Mouse (Mus musculus): ENCODE data around the gene Decr2. TPM values are rescaled to one million over a fixed set of nuclear protein-coding genes. Genes with fewer than 3 reads are reported as not detected.

Gene Decr2
- total and polyA plus RNA-seq, 2 experiments = 147 to 237 TPM

DNA sequence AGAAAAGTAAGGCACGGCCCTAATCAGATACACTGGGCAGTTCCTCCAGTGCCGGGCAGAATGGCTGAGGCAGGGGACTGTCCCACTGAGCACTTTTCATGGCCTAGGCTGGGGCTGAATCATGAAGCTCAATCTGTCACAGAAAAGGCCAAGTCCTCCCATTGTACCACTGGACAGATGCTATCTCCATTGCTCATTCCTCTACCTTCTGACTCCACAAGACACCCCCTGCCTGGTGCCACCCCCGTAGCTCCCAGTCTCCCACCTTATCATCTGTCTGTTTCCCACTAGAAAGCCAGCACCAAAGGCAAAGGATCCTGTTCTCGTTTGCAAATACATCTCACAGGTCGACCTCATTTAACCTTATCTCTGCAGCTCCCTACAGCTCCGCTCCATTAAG is 58.1 kb downstream of the Decr2 start:
- H3K4me1 ChIP-seq (ENCODE audit: control insufficient read depth, insufficient read depth, low read length) = no peaks in the 10 kb centered on the region
- no peaks in the 10 kb centered on the region for H3K79me2 ChIP-seq (ENCODE audit: control insufficient read depth, insufficient read depth, low read length)
- H3K27ac ChIP-seq (replicated peaks; ENCODE audit: insufficient read depth, low read depth, low read length) = no peak overlapping the region
- H3K4me3 ChIP-seq (ENCODE audit: insufficient read depth, low read depth, low read length) = no peak overlapping the region
- TF ChIP-seq POLR2A (IDR thresholded peaks at IDR 0.05; ENCODE audit: extremely low read depth, insufficient read depth, low read length) = no peak
- TF ChIP-seq CTCF (IDR thresholded peaks at IDR 0.05; ENCODE audit: low read depth, low read length) = no peak
- no peaks in the 10 kb centered on the region for H3K36me3 ChIP-seq (ENCODE audit: control insufficient read depth, insufficient read depth, low read length)
- H3K27me3 ChIP-seq (ENCODE audit: control insufficient read depth, insufficient read depth, low read length) = no peaks in the 10 kb centered on the region
- DNase-seq (ENCODE audit: extremely low read depth, low read depth, low spot score) = no peak
- H3K9ac ChIP-seq (ENCODE audit: low read depth, low read length) = no peak overlapping the region
- 88% methylated on average over 6 of the region's 6 CpGs for WGBS

DNA sequence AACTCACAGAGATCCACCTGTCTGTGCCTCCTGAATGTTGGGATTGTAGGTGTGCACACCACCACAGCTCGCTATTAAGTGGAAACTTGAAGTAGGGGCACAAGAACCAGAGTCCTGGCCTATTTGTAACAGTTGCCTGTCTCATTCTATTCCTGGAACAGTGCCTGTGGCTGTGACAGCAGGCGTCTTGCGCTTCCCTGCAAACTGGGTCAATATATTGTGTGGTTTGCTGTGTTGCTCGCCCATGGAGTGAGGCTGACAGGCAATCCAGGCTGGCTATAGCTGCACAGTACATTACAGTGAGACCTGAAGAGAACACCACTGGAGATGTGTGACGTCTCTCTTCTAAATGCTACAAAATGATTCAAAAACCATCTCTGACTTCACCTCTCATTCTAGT is 58.6 kb downstream of the Decr2 start:
- H3K4me1 ChIP-seq (ENCODE audit: control insufficient read depth, insufficient read depth, low read length) = no peaks in the 10 kb centered on the region
- TF ChIP-seq POLR2A (IDR thresholded peaks at IDR 0.05; ENCODE audit: extremely low read depth, insufficient read depth, low read length) = no peak
- no peak for TF ChIP-seq CTCF (IDR thresholded peaks at IDR 0.05; ENCODE audit: low read depth, low read length)
- no peak overlapping the region for H3K9ac ChIP-seq (ENCODE audit: low read depth, low read length)
- H3K27ac ChIP-seq (replicated peaks; ENCODE audit: insufficient read depth, low read depth, low read length) = no peak overlapping the region
- no peaks in the 10 kb centered on the region for H3K36me3 ChIP-seq (ENCODE audit: control insufficient read depth, insufficient read depth, low read length)
- H3K79me2 ChIP-seq (ENCODE audit: control insufficient read depth, insufficient read depth, low read length) = no peaks in the 10 kb centered on the region
- 91% methylated on average over 5 of the region's 5 CpGs for WGBS
- no peaks in the 10 kb centered on the region for H3K27me3 ChIP-seq (ENCODE audit: control insufficient read depth, insufficient read depth, low read length)
- DNase-seq (ENCODE audit: extremely low read depth, low read depth, low spot score) = no peak
- no peak overlapping the region for H3K4me3 ChIP-seq (ENCODE audit: insufficient read depth, low read depth, low read length)

Other genes starting within 250 kb of the Decr2 start
- gene Gm20683, start 248.6 kb downstream of the Decr2 start, total RNA-seq (2014; rRNA removed) = 2.7 and 4.8 TPM in 2 replicates
- 19.1 and 26.9 TPM in 2 replicates for gene Gm20683, start 248.6 kb downstream of the Decr2 start, polyA plus RNA-seq (2012; rRNA removed)
- gene Rhot2, start 245.5 kb downstream of the Decr2 start, total RNA-seq (2014; rRNA removed) = 18.0 and 20.9 TPM in 2 replicates
- 63.0 and 71.1 TPM in 2 replicates for gene Rhot2, start 245.5 kb downstream of the Decr2 start, polyA plus RNA-seq (2012; rRNA removed)
- 2.7 and 3.3 TPM in 2 replicates for gene Wdr90, start 228.8 kb downstream of the Decr2 start, total RNA-seq (2014; rRNA removed)
- 9.0 and 14.1 TPM in 2 replicates for gene Wdr90, start 228.8 kb downstream of the Decr2 start, polyA plus RNA-seq (2012; rRNA removed)
- 26.1 and 36.0 TPM in 2 replicates for gene Mcrip2, start 221.6 kb downstream of the Decr2 start, total RNA-seq (2014; rRNA removed)
- gene Mcrip2, start 221.6 kb downstream of the Decr2 start, polyA plus RNA-seq (2012; rRNA removed) = 139 and 141 TPM in 2 replicates
- 129 and 131 TPM in 2 replicates for gene Mettl26, start 215.3 kb downstream of the Decr2 start, total RNA-seq (2014; rRNA removed)
- 415 and 439 TPM in 2 replicates for gene Mettl26, start 215.3 kb downstream of the Decr2 start, polyA plus RNA-seq (2012; rRNA removed)
- gene Wfikkn1, start 209.5 kb downstream of the Decr2 start, total RNA-seq (2014; rRNA removed) = 0.07 and 0.09 TPM in 2 replicates
- gene Wfikkn1, start 209.5 kb downstream of the Decr2 start, polyA plus RNA-seq (2012; rRNA removed) = 0.24 and 0.92 TPM in 2 replicates
- 6.1 and 7.2 TPM in 2 replicates for gene Rab40c, start 170.6 kb downstream of the Decr2 start, total RNA-seq (2014; rRNA removed)
- 22.8 and 24.1 TPM in 2 replicates for gene Rab40c, start 170.6 kb downstream of the Decr2 start, polyA plus RNA-seq (2012; rRNA removed)
- gene Pigq, start 145.4 kb downstream of the Decr2 start, total RNA-seq (2014; rRNA removed) = 11.5 and 16.0 TPM in 2 replicates
- gene Pigq, start 145.4 kb downstream of the Decr2 start, polyA plus RNA-seq (2012; rRNA removed) = 51.6 and 52.5 TPM in 2 replicates
- gene Nhlrc4, start 145.4 kb downstream of the Decr2 start, total RNA-seq (2014; rRNA removed) = 1.2 TPM in 1 of 2 replicates, not detected in the other
- gene Nhlrc4, start 145.4 kb downstream of the Decr2 start, polyA plus RNA-seq (2012; rRNA removed) = 0.04 TPM in 1 of 2 replicates, not detected in the other
- gene A930017K11Rik, start 137.8 kb downstream of the Decr2 start, total RNA-seq (2014; rRNA removed) = not detected in 2 replicates
- not detected in 2 replicates for gene A930017K11Rik, start 137.8 kb downstream of the Decr2 start, polyA plus RNA-seq (2012; rRNA removed)
- 1.8 and 3.0 TPM in 2 replicates for gene Capn15, start 104.5 kb downstream of the Decr2 start, total RNA-seq (2014; rRNA removed)
- gene Capn15, start 104.5 kb downstream of the Decr2 start, polyA plus RNA-seq (2012; rRNA removed) = 16.8 and 23.3 TPM in 2 replicates
- gene Rab11fip3, start 20.8 kb downstream of the Decr2 start, total RNA-seq (2014; rRNA removed) = 4.6 and 7.7 TPM in 2 replicates
- gene Rab11fip3, start 20.8 kb downstream of the Decr2 start, polyA plus RNA-seq (2012; rRNA removed) = 11.1 and 13.2 TPM in 2 replicates
- gene Nme4, start 5.3 kb upstream of the Decr2 start, total RNA-seq (2014; rRNA removed) = 6.2 and 7.0 TPM in 2 replicates
- 8.7 TPM in 2 replicates for gene Nme4, start 5.3 kb upstream of the Decr2 start, polyA plus RNA-seq (2012; rRNA removed)
- gene Tmem8, start 23.0 kb upstream of the Decr2 start, total RNA-seq (2014; rRNA removed) = 8.8 and 10.0 TPM in 2 replicates
- gene Tmem8, start 23.0 kb upstream of the Decr2 start, polyA plus RNA-seq (2012; rRNA removed) = 46.2 and 52.5 TPM in 2 replicates
- 64.5 and 67.9 TPM in 2 replicates for gene Mrpl28, start 33.2 kb upstream of the Decr2 start, total RNA-seq (2014; rRNA removed)
- 80.6 and 87.6 TPM in 2 replicates for gene Mrpl28, start 33.2 kb upstream of the Decr2 start, polyA plus RNA-seq (2012; rRNA removed)
- 8.4 and 9.3 TPM in 2 replicates for gene Axin1, start 48.4 kb upstream of the Decr2 start, total RNA-seq (2014; rRNA removed)
- gene Axin1, start 48.4 kb upstream of the Decr2 start, polyA plus RNA-seq (2012; rRNA removed) = 7.4 and 8.9 TPM in 2 replicates
- 1.6 and 6.0 TPM in 2 replicates for gene Pdia2, start 108.8 kb upstream of the Decr2 start, total RNA-seq (2014; rRNA removed)
- gene Pdia2, start 108.8 kb upstream of the Decr2 start, polyA plus RNA-seq (2012; rRNA removed) = not detected in 2 replicates
- 0.09 and 0.40 TPM in 2 replicates for gene Rgs11, start 112.6 kb upstream of the Decr2 start, total RNA-seq (2014; rRNA removed)
- 0.22 and 0.25 TPM in 2 replicates for gene Rgs11, start 112.6 kb upstream of the Decr2 start, polyA plus RNA-seq (2012; rRNA removed)
- gene Arhgdig, start 117.4 kb upstream of the Decr2 start, total RNA-seq (2014; rRNA removed) = not detected in 2 replicates
- gene Arhgdig, start 117.4 kb upstream of the Decr2 start, polyA plus RNA-seq (2012; rRNA removed) = 0.09 TPM in 1 of 2 replicates, not detected in the other
- gene Fam234a, start 153.9 kb upstream of the Decr2 start, total RNA-seq (2014; rRNA removed) = 12.6 and 19.5 TPM in 2 replicates
- gene Fam234a, start 153.9 kb upstream of the Decr2 start, polyA plus RNA-seq (2012; rRNA removed) = 50.8 and 54.0 TPM in 2 replicates
- 17.8 and 18.2 TPM in 2 replicates for gene Luc7l, start 162.6 kb upstream of the Decr2 start, total RNA-seq (2014; rRNA removed)
- gene Luc7l, start 162.6 kb upstream of the Decr2 start, polyA plus RNA-seq (2012; rRNA removed) = 8.8 and 15.4 TPM in 2 replicates

Measured in liver, adult 2 months (tissue).